Mouse (Mus musculus): Measurements from ENCODE around the gene Uap1.

Uap1 gene

DNA sequence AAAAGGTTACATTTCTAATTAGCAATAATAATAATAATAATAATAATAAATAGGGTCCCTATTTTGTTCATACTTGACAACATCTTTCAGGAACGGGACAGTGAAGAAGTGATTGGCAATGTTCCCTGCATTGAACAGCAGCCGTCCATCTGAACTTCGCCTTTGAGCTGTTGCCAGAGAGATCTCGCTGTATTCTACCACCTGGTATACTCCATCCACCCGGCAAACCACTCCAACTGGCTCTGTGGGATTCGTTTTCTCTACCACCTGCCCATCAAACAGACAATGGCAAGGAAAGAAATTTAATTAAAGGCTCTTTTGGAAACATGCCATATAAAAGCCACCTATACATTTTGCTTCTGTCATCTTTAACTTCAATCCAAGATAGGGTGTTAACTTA lies 23.9 kb downstream of the Uap1 start:
- TF ChIP-seq GATA4 (IDR thresholded peaks at IDR 0.05; ENCODE audit: insufficient replicate concordance, low read length) = no peak

DNA sequence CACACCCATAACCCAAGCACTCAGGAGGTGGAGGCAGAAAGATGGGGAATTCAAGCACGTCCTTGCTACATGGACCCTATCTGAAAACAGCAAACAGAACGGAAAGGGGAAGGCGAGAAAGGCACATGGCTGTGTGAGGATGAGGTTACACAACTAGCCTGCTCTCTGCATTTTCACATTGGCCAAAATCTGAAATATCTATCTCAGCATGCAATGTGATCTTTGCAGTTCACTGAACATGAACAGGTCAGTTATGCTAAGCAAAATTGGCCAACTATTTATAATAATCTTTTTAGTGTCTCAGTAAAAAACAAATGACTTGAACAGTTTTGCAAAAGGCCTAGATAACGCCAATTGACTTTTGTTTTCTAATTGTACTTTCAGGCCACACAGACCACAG lies 25.0 kb downstream of the Uap1 start:
- no peak for TF ChIP-seq GATA4 (IDR thresholded peaks at IDR 0.05; ENCODE audit: insufficient replicate concordance, low read length)

DNA sequence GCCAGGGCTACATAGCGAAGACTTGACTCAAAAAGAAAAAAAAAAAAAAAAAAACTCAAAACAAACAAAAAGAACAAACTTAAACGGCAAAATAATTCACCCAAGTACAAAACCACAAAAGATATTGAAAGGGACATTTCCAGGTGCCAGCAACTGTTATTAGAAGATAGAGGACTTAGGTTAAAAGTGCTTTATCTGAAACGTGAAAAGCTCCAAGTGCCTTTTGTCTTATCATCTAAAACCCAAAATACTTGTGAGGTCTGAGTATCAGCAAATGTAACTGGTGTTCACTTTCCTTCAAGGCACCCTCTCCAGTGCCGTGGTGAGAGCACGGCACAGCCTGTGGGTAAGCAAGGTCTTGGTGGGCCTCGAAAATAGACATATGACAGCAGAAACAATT lies 26.2 kb downstream of the Uap1 start:
- TF ChIP-seq GATA4 (IDR thresholded peaks at IDR 0.05; ENCODE audit: insufficient replicate concordance, low read length) = no peak

DNA sequence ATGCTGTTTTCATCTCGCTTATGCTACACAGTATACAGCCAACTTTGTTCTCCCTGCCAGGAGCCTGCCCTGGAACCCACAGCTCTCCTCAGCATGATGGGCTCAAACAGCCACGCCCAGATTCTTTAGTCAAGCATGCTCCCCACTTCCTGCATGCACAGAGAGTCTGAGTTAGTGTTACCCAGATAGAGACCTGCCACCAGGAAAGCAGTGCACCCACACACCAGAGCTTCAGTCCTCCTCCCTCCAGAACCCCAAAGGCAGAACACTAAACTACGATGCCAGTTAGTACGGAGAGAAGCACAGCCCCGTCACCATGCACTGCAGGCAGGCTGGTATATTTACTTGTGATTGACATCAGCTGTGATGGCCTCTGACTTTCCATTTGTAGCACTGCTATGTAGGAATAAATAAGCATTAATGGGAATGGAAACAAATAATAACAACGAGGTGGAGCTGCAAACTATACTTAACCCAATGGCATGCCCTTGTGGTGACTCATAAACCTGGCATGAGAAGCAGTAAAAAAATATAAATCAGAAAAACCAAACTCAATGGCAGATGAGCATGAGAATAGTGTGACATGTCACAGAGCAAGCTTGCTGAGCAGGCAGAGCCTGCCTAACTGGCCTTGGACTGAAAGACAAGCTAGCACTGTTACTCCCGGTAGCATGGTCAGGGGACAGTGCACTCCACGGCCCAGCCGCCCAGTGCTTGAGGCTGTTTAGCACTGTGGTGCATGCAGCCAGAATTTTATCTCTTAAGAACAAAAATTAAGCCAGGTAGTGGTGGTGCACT lies 26.9 kb downstream of the Uap1 start:
- no peak for TF ChIP-seq GATA4 (IDR thresholded peaks at IDR 0.05; ENCODE audit: insufficient replicate concordance, low read length)

DNA sequence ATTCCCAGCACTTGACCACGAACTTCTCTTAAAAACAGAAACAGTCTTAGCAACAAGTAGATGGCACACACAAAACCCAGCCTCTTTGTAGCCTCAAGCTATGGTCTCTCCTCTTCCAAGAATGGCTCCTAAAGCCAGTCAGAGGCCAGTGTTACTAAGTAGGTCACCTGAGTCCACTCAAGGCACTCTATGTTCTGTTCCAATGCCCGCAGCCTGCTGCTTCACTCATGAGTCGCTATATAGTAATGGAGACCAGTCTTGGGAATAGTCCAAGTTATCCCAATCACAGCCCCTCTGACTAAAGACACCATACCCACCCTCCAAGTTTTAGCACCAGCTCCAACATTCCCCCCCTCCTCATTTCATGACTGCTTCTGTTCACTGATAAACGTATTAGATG lies 29.2 kb downstream of the Uap1 start:
- TF ChIP-seq GATA4 (IDR thresholded peaks at IDR 0.05; ENCODE audit: insufficient replicate concordance, low read length) = no peak

DNA sequence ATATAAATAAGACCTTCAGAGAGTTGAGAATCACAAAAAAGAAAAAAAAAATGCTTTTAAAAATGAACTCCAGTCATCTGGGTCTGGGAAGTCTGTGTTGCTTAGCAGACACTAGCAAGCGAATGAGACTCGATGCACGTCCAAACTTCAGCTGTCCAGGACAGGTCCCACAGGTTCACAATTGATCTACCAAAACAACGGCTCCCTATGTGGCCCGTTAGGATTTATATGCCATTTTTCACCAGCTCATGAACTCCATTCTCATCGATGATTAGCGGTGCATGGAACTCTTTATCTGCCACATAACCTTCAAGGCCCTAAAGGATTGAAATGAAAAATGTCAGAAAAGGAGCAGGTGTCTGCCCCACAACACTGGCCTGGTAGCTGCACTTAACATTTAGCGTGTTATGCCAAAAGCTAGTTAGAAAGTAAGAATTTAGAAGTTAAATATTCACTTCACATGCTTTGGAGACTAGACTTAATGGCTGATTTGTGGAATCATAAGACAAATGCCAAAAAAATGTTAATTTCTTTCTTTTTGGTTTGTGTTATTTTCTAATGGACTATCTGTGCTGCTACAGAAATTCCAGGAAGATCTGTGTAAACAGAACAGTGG lies 32.4 kb downstream of the Uap1 start:
- TF ChIP-seq GATA4 (IDR thresholded peaks at IDR 0.05; ENCODE audit: insufficient replicate concordance, low read length) = no peak

DNA sequence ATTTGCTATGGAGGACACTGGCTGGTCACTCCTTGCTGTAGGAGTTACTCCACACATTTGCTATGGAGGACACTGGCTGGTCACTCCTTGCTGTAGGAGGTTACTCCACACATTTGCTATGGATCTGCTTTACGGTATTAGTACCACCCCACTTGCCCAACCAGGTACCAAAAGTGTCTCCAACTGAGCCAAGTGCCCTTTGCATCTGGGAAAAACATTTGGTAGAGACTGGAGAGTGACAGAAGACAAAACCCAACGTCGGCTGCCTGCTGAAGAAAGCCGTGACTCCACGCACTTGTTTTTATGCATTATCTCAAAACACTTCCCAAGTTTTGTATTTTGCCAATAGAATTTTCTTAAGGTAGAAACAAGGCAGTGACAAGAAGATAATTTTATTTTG lies 33.1 kb downstream of the Uap1 start:
- TF ChIP-seq GATA4 (IDR thresholded peaks at IDR 0.05; ENCODE audit: insufficient replicate concordance, low read length) = no peak

DNA sequence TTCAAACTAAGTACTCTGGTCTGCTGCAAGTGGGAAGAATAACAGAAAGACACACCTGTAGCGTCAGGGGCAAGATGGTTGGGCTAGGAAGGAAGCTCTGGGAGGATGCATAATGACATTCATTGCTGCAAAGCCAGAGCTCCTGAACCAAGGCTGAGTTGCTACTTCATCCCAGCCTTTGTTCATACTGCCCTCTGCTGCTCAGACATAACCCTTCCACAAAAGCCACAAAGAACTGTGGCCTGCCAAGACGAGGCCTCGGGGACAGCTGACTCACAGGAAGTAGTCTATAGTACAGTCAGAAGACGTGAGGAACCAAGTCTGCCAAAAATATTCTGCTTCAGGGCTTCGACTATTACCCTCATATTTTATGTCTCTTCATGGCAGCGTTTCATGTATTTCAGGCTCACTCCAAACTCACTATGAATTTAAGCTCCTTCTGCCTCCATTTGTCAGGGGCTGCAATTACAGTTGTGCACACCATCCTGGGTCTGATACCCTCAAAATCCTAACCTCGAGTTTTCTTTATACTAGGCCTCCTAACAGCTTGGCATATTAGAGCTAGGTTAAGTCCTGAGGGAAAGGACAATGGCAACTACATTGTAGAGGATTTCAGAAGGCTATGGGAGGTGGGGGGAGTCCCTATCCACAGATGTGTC lies 38.3 kb downstream of the Uap1 start:
- TF ChIP-seq GATA4 (IDR thresholded peaks at IDR 0.05; ENCODE audit: insufficient replicate concordance, low read length) = no peak

DNA sequence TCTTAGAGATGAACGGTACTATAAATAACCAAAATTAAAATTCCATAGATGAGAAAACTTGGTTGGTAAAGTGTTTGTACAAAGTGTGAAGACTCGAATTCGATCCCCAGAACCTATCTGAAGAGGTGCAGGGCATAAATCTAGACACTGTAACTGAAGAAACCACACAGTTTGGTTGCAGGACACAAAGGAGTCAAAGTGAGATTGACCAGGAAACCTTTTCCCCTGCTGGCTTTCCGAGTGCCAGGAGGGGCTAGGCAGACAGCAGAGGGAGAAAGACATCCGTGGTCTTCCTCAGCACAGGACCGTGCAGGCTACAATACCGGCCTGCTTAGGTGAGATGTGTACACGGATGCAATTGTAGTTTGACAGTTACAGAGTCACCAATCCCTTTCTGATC lies 40.5 kb downstream of the Uap1 start:
- no peak for TF ChIP-seq GATA4 (IDR thresholded peaks at IDR 0.05; ENCODE audit: insufficient replicate concordance, low read length)

DNA sequence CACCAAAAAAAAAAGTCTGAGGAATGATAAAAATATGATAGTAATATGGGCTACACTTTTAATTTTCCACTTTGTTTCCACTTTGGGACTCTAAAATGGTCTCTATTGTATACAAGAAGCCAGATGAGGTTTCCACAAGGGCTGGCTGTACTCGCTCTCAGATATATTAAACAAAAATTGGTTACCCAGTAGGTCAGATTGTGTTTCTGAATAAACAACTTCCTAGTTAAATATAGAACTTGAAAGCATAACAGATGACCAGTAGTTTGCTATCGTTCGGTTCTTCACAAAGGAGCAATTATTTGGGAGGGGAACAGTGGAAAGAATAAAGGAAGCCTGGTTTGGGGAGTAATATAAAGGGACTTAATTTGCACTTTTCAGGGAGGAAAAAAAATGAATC lies 43.8 kb downstream of the Uap1 start:
- TF ChIP-seq GATA4 (IDR thresholded peaks at IDR 0.05; ENCODE audit: insufficient replicate concordance, low read length) = no peak

DNA sequence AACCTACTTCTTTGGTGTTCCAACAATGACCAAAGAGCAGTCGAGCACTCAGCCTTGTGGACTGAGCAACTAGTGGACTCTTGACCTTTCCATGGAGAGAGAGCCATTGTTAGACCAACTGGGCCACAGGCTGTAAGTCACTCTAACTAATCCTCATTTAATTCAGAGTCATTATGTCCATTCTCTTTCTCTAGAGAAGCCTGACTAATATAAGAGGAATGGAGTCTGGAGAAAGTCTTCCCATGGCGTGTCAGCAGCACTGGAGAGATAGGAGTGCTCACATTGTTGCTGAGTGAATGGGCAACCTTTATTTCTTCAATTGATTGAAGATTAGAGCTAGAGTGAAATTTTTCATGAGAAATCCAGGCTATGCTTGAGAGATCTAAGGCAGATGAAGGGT lies 50.1 kb downstream of the Uap1 start:
- no peak for TF ChIP-seq GATA4 (IDR thresholded peaks at IDR 0.05; ENCODE audit: insufficient replicate concordance, low read length)

DNA sequence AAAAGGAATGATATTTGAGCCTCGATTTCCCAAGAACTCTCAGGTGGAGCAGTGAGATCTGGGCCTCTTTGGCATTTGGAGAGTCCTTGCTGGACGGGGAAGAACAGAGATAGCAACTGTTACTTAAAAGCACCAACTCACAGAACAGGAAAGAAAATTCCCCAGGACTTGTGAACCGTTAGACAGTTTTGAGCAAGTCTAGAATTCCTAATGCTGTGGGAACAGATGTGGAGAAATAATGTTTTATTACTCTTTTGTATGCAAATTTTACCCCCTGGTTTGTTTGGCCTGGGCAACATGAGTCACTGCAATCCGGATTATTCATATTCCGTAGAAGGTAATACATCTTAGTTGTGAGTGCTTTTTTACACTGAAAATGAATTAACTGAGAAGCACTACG lies 61.1 kb downstream of the Uap1 start:
- TF ChIP-seq GATA4 (IDR thresholded peaks at IDR 0.05; ENCODE audit: insufficient replicate concordance, low read length) = no peak

DNA sequence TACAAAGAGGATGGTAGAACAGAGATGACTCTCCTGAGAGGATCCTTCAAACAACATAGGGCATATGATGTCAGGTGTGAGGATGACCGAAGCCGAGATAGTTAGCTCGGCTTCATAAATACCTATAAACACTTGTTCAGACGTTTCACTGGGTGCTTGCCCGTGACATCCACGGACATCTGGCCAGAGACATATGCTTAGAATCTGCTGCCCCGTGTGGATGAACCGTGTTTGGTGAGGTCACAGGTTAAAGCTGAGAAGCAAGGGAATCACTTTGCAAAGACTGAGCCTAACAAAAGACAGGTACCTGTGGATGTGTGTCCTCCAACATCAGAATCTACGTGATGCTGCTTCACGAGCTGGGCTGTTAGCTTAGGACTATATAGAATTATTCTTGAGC lies 62.5 kb downstream of the Uap1 start:
- no peak for TF ChIP-seq GATA4 (IDR thresholded peaks at IDR 0.05; ENCODE audit: insufficient replicate concordance, low read length)

DNA sequence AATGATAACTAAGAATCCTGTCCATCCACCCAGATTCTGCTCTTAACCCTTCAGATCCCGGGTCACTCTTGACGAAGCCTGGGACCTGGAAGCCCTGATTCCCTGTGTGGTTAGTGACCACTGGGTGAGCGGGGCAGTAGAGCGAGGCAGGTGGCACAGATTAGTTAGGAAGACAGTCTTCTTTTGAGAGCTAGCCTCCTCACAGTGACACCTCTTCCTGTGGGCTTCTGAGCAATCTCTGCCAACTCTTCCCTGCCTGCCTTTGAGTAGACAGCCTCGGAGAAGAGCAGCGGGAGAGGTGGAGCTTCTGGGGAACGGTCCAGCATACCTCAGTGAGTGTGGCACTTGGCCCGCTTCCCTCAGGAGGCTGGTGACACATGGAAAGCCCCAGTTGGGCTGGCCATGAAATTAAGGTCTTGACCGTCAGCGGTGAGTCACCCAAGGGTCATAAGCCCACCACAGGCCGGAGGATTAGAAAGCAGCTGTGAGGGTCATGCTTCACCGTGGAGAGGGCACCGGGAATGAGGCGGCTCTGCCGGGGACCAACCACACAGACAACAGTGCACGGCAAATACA lies 63.0 kb downstream of the Uap1 start:
- TF ChIP-seq GATA4 (IDR thresholded peaks at IDR 0.05; ENCODE audit: insufficient replicate concordance, low read length) = no peak

DNA sequence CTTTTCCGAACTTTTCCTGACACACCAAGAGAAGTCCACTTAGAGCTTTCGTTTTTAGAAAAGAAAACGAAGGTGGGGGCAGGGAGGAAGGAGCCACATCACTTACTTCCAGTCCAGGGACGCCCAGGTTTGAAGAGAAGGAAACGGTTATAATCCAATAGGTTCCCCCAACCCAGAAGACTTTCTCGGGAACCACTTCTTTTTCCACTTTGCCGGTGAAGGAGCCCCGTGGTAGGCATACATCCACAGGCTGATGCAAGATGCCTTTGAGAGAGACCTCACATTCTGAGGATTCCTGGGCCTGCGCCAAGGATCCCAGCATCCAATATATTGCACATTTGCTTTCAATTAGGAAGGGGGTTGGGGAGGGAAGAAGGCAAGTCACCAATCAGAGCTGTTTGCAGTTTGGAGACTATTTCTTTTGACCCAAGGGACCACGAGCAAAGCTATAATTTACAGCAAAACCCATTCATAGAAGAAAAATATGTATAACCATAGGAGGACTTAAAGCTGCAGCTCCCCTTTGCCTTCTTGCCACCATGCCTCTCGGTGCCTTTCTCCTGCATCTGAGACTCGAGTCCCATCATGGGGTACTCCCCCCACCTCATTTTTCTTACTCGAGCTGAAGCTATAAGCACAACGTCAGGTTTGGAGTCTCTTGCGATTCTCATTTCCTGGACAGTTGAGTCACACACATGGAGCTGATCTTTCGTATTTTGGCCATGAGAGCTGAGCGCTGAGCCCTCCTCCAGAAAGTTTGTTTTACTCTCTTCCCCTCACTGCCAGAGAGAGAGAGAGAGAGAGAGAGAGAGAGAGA lies 64.0 kb downstream of the Uap1 start, which contains the start of gene Ddr2:
TSS of gene Ddr2 (minus strand) at position 247 of the 817 bp plus-strand sequence.
- TF ChIP-seq GATA4 (IDR thresholded peaks at IDR 0.05; ENCODE audit: insufficient replicate concordance, low read length) = no peak

All from liver, adult (tissue).